Mouse (Mus musculus): ENCODE measurements at regions not wholly inside any gene's neighbourhood (a gene's known extent, or its start where the extent isn't known, plus 50 kb on each side); places are given as distances from the start of the nearest gene placed in this dataset.
A peak's percentile ranks its signal among the peaks of the same experiment; 100 is the strongest.

GRCm38 (mm10) chr2:169365046-169365445 lies 222.5 kb downstream of the Gm11011 start:
- no peak for DNase-seq (ENCODE audit: extremely low spot score in 1 of 2, low spot score in 1 of 2)

GRCm38 (mm10) chr2:169360272-169360671 lies 227.3 kb downstream of the Gm11011 start:
- peak in 1 of 2 experiments; percentile 27 for DNase-seq (ENCODE audit: extremely low spot score in 1 of 2, low spot score in 1 of 2)

- no peak for DNase-seq (ENCODE audit: extremely low spot score in 1 of 2, low spot score in 1 of 2)
Observed at GRCm38 (mm10) chr2:169357400-169357799, 230.1 kb downstream of the Gm11011 start.

GRCm38 (mm10) chr2:169351547-169351946 lies 236.0 kb downstream of the Gm11011 start:
- no peak for DNase-seq (ENCODE audit: extremely low spot score in 1 of 2, low spot score in 1 of 2)

- no peak for DNase-seq (ENCODE audit: extremely low spot score in 1 of 2, low spot score in 1 of 2)
Observed at GRCm38 (mm10) chr2:169346107-169346506, 241.4 kb downstream of the Gm11011 start.

GRCm38 (mm10) chr2:169319521-169319920 lies 268.0 kb downstream of the Gm11011 start:
- DNase-seq (ENCODE audit: extremely low spot score in 1 of 2, low spot score in 1 of 2) = peak; percentile 78 to 82

GRCm38 (mm10) chr2:169314396-169314930 lies 273.1 kb downstream of the Gm11011 start:
- DNase-seq (ENCODE audit: extremely low spot score in 1 of 2, low spot score in 1 of 2) = no peak

- no peak for DNase-seq (ENCODE audit: extremely low spot score in 1 of 2, low spot score in 1 of 2)
Observed at GRCm38 (mm10) chr2:169311821-169312220, 275.7 kb downstream of the Gm11011 start.

- DNase-seq (ENCODE audit: extremely low spot score in 1 of 2, low spot score in 1 of 2) = no peak
Observed at GRCm38 (mm10) chr2:169311356-169311755, 276.2 kb downstream of the Gm11011 start.

GRCm38 (mm10) chr2:169304360-169304759 lies 283.2 kb downstream of the Gm11011 start:
- no peak for DNase-seq (ENCODE audit: extremely low spot score in 1 of 2, low spot score in 1 of 2)

- DNase-seq (ENCODE audit: extremely low spot score in 1 of 2, low spot score in 1 of 2) = no peak
Observed at GRCm38 (mm10) chr2:169300966-169301365, 286.6 kb downstream of the Gm11011 start.

- peak; percentile 28 to 60 for DNase-seq (ENCODE audit: extremely low spot score in 1 of 2, low spot score in 1 of 2)
Observed at GRCm38 (mm10) chr2:169300411-169300810, 287.1 kb downstream of the Gm11011 start.

- DNase-seq (ENCODE audit: extremely low spot score in 1 of 2, low spot score in 1 of 2) = no peak
Observed at GRCm38 (mm10) chr2:169297841-169298627, 289.5 kb downstream of the Gm11011 start.

- DNase-seq (ENCODE audit: extremely low spot score in 1 of 2, low spot score in 1 of 2) = no peak
Observed at GRCm38 (mm10) chr2:169297226-169297625, 290.3 kb downstream of the Gm11011 start.

- DNase-seq (ENCODE audit: extremely low spot score in 1 of 2, low spot score in 1 of 2) = no peak
Observed at GRCm38 (mm10) chr2:169293351-169293750, 294.2 kb downstream of the Gm11011 start.

- no peak for DNase-seq (ENCODE audit: extremely low spot score in 1 of 2, low spot score in 1 of 2)
Observed at GRCm38 (mm10) chr2:169288891-169289605, 298.5 kb downstream of the Gm11011 start.

GRCm38 (mm10) chr2:169286701-169287100 lies 300.8 kb downstream of the Gm11011 start:
- DNase-seq (ENCODE audit: extremely low spot score in 1 of 2, low spot score in 1 of 2) = no peak

- no peak for DNase-seq (ENCODE audit: extremely low spot score in 1 of 2, low spot score in 1 of 2)
Observed at GRCm38 (mm10) chr2:169282508-169283117, 304.9 kb downstream of the Gm11011 start.

- DNase-seq (ENCODE audit: extremely low spot score in 1 of 2, low spot score in 1 of 2) = no peak
Observed at GRCm38 (mm10) chr2:169275371-169275770, 312.2 kb downstream of the Gm11011 start.

- no peak for DNase-seq (ENCODE audit: extremely low spot score in 1 of 2, low spot score in 1 of 2)
Observed at GRCm38 (mm10) chr2:169274101-169274500, 313.4 kb downstream of the Gm11011 start.

- no peak for DNase-seq (ENCODE audit: extremely low spot score in 1 of 2, low spot score in 1 of 2)
Observed at GRCm38 (mm10) chr2:169272622-169273021, 314.9 kb downstream of the Gm11011 start.

All from frontal cortex, adult 2 months (tissue).